ENCODE assay signal across 8 mouse cellular contexts in the genomic region with DNA sequence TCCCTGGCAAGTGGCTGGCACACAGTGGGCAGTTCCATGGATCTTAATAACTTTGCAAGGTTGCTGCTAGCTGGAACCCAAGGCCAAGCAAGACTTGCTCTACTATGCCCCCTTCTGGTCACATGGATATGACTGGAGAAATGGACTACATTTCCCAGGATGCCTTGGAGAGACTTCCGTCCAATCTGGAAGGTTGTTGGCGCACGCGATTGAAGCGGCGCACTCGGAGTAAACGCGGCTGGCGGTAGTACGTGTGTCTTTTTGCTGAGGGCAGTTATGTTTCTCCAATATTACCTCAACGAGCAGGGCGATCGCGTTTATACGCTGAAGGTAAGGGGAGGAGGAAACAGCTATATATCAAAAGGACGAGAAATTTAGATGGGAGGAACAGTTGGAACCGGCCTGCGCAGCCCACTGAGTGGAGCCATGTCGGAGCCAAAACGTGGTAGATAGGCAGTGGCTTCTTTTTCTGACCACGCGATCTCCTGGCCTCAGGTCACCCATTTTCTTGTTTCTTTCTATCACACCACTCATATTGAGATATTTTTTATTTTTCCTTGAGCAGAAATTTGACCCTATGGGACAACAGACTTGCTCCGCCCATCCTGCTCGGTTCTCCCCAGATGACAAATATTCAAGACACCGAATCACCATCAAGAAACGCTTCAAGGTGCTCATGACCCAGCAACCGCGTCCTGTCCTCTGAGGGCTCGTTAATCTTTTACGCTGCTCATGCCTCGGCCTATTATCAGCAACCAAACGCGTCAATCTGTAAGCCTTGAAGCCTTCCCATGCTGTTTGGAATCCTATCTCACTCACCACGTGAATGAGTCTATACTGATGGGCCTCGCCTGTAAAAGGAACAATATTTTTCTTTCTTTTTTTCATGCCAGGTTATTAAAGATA. TPM values are rescaled to one million over a fixed set of nuclear protein-coding genes. Genes with fewer than 3 reads are reported as not detected.
A peak's percentile ranks its signal among the peaks of the same experiment; 100 is the strongest.
DNase-seq lines count a peak whose midpoint lies in the region; ATAC-seq and TF ChIP-seq lines count a peak whose summit lies in the region.

A gene (plus strand): TSS at position 179 of the 906 bp plus-strand sequence.

- WGBS in embryonic facial prominence, embryonic 13.5 days = under 1% methylated on average over 36 of the region's 36 CpGs
- WGBS in heart, adult 2 months = under 1% methylated on average over 36 of the region's 36 CpGs
- under 1% methylated on average over 36 of the region's 36 CpGs for WGBS in limb, embryonic 13.5 days
- WGBS in midbrain, embryonic 16.5 days = under 1% methylated on average over 36 of the region's 36 CpGs

- H3K27ac ChIP-seq in embryonic facial prominence, embryonic 13.5 days = peak within 1 kb of the TSS; percentile 51; the same call in 1 of the 2 replicates
- H3K27ac ChIP-seq in heart, adult 2 months = peak within 1 kb of the TSS; percentile 74
- H3K27ac ChIP-seq in limb, embryonic 13.5 days = peak within 1 kb of the TSS; percentile 48; the same call in 1 of the 2 replicates
- H3K27ac ChIP-seq in midbrain, embryonic 16.5 days (ENCODE audit: low read length) = peak within 1 kb of the TSS; percentile 75

- peak within 1 kb of the TSS; percentile 66 for H3K4me3 ChIP-seq in embryonic facial prominence, embryonic 13.5 days
- peak within 1 kb of the TSS; percentile 60 for H3K4me3 ChIP-seq in heart, adult 2 months
- peak within 1 kb of the TSS; percentile 66 for H3K4me3 ChIP-seq in limb, embryonic 13.5 days
- peak within 1 kb of the TSS; percentile 61 for H3K4me3 ChIP-seq in midbrain, embryonic 16.5 days (ENCODE audit: low read depth, low read length)

- H3K36me3 ChIP-seq in embryonic facial prominence, embryonic 13.5 days = no peaks in the 10 kb centered on the region
- no peaks in the 10 kb centered on the region for H3K36me3 ChIP-seq in heart, adult 2 months (ENCODE audit: control insufficient read depth, insufficient read depth, low read length)
- H3K36me3 ChIP-seq in limb, embryonic 13.5 days = no peaks in the 10 kb centered on the region
- no peaks in the 10 kb centered on the region for H3K36me3 ChIP-seq in midbrain, embryonic 16.5 days (ENCODE audit: control insufficient read depth, insufficient read depth, low read length)

- peak within 1 kb of the TSS; percentile 77 for H3K4me2 ChIP-seq in embryonic facial prominence, embryonic 13.5 days
- H3K4me2 ChIP-seq in limb, embryonic 13.5 days (replicated peaks) = peak within 1 kb of the TSS; percentile 75
- H3K4me2 ChIP-seq in midbrain, embryonic 16.5 days (ENCODE audit: low read length) = peak within 1 kb of the TSS; percentile 81

- H3K9ac ChIP-seq in embryonic facial prominence, embryonic 13.5 days = peak within 1 kb of the TSS; percentile 75
- peak within 1 kb of the TSS; percentile 79 for H3K9ac ChIP-seq in heart, adult 2 months (ENCODE audit: low read depth, low read length)
- H3K9ac ChIP-seq in limb, embryonic 13.5 days = peak within 1 kb of the TSS; percentile 72
- H3K9ac ChIP-seq in midbrain, embryonic 16.5 days (ENCODE audit: low read depth, low read length) = peak within 1 kb of the TSS; percentile 68

- TF ChIP-seq EP300 in heart, adult 2 months (IDR thresholded peaks at IDR 0.05; ENCODE audit: insufficient read depth, low read depth, low read length) = peak; percentile 77

- peaks cover 24% of the 10 kb centered on the region for H3K4me1 ChIP-seq in embryonic facial prominence, embryonic 13.5 days
- no peaks in the 10 kb centered on the region; the same call in 1 of the 2 replicates for H3K4me1 ChIP-seq in heart, adult 2 months (ENCODE audit: control insufficient read depth, insufficient read depth, low read length)
- H3K4me1 ChIP-seq in limb, embryonic 13.5 days = peaks cover 24% of the 10 kb centered on the region
- peaks cover 17% of the 10 kb centered on the region for H3K4me1 ChIP-seq in midbrain, embryonic 16.5 days (ENCODE audit: control insufficient read depth, insufficient read depth, low read length)

- no peaks in the 10 kb centered on the region for H3K79me2 ChIP-seq in heart, adult 2 months (replicated peaks; ENCODE audit: control insufficient read depth, insufficient read depth, low read length)

- peak; percentile 99 for TF ChIP-seq POLR2A in heart, adult 2 months (IDR thresholded peaks at IDR 0.05; ENCODE audit: insufficient read depth, low read depth, low read length)

- intact Hi-C loops in heart, adult 2 months (cut with DNase I) = loop anchor here (1.0 to 10.0 kb wide), 3 partner anchors 23 to 223 kb away; a partner anchor contains a TSS

- no peaks in the 10 kb centered on the region for H3K9me3 ChIP-seq in embryonic facial prominence, embryonic 13.5 days
- no peaks in the 10 kb centered on the region for H3K9me3 ChIP-seq in limb, embryonic 13.5 days
- no peaks in the 10 kb centered on the region for H3K9me3 ChIP-seq in midbrain, embryonic 16.5 days (replicated peaks; ENCODE audit: control insufficient read depth, low read length, poor library complexity, severe bottlenecking)

- H3K27me3 ChIP-seq in embryonic facial prominence, embryonic 13.5 days = no peaks in the 10 kb centered on the region
- no peaks in the 10 kb centered on the region for H3K27me3 ChIP-seq in heart, adult 2 months (ENCODE audit: control insufficient read depth, insufficient read depth, low read length)
- H3K27me3 ChIP-seq in limb, embryonic 13.5 days = no peaks in the 10 kb centered on the region
- H3K27me3 ChIP-seq in midbrain, embryonic 16.5 days (ENCODE audit: control insufficient read depth, insufficient read depth, low read depth, low read length) = no peaks in the 10 kb centered on the region

- TF ChIP-seq CTCF in heart, adult 2 months (IDR thresholded peaks at IDR 0.05) = peak; percentile 92

- peak; percentile 96 for DNase-seq in 3T3-L1 (ENCODE audit: low read depth, low spot score)
- DNase-seq in adrenal gland, postnatal 36 days = peak; percentile 85 to 86
- peak; percentile 81 to 87 for DNase-seq in heart, adult 2 months
- peak; percentile 80 to 86 for DNase-seq in kidney, adult 8-10 months
- DNase-seq in spleen, postnatal 10 days (ENCODE audit: low spot score in 2 of 2) = peak; percentile 65 to 80

- peak; percentile 41; the same call in 1 of the 2 replicates for ATAC-seq in embryonic facial prominence, embryonic 13.5 days (ENCODE audit: insufficient number of reproducible peaks, insufficient read depth, low FRiP score, low TSS enrichment, low read depth)
- ATAC-seq in limb, embryonic 13.5 days (ENCODE audit: low FRiP score, low read depth) = peak; percentile 65
- peak; percentile 69 for ATAC-seq in midbrain, embryonic 16.5 days

RNA-seq across cellular contexts. Expression of the gene that starts here (rescaled TPM):
- 100 to 1,000 TPM; 112 to 150 TPM for total RNA-seq in adrenal gland, postnatal 36 days (2021)
- polyA plus RNA-seq in embryonic facial prominence, embryonic 13.5 days (2015; fragmentation: Nextera tagmentation; extraction: Ambion mirVana) = 196 and 214 TPM in 2 replicates
- total RNA-seq in heart, adult 2 months (2021) = 10 to 100 TPM; 61.8 to 65.4 TPM
- polyA plus RNA-seq in heart, adult 2 months (2012; rRNA removed) = 89.0 and 113 TPM in 2 replicates
- 189 and 193 TPM in 2 replicates for polyA plus RNA-seq in limb, embryonic 13.5 days (2015; fragmentation: Nextera tagmentation; extraction: Ambion mirVana)
- polyA plus RNA-seq in midbrain, embryonic 16.5 days (2015; fragmentation: Nextera tagmentation; extraction: Ambion mirVana) = 153 and 155 TPM in 2 replicates

Comparison
In these comparisons a context has a peak if more than half of its experiments do, and no peak if none do; other contexts are left out.
1. Peak in every context shown above with its lines: DNase-seq, ATAC-seq, H3K4me3 ChIP-seq and H3K27ac ChIP-seq.